Mouse (Mus musculus) embryonic facial prominence, embryonic 13.5 days (tissue): Measurements from ENCODE around the gene Eif6. TPM values are rescaled to one million over a fixed set of nuclear protein-coding genes. Genes with fewer than 3 reads are reported as not detected.

Source experiments
- polyA plus RNA-seq: library from polyadenylated mRNA; unstranded; fragments of >200 nt; fragmentation: Nextera tagmentation; extraction: Ambion mirVana; gene quantifications from 2 replicates; pipeline ENCODE4 v1.2.1, GENCODE M21; 2015

Eif6 gene
- polyA plus RNA-seq, 1 experiment from 2014 or later, result 201 TPM

Other genes starting within 250 kb of the Eif6 start
- 32.2 and 35.5 TPM in 2 replicates for gene Gss, start 234.1 kb downstream of the Eif6 start, polyA plus RNA-seq
- 0.28 and 0.55 TPM in 2 replicates for gene Myh7b, start 215.7 kb downstream of the Eif6 start, polyA plus RNA-seq
- 137 and 142 TPM in 2 replicates for gene Trpc4ap, start 134.5 kb downstream of the Eif6 start, polyA plus RNA-seq
- 27.5 and 32.5 TPM in 2 replicates for gene Edem2, start 97.5 kb downstream of the Eif6 start, polyA plus RNA-seq
- gene Gm17581, start 91.1 kb downstream of the Eif6 start, polyA plus RNA-seq, result not detected in 2 replicates
- 4.9 and 7.0 TPM in 2 replicates for gene Procr, start 75.8 kb downstream of the Eif6 start, polyA plus RNA-seq
- 0.14 and 0.32 TPM in 2 replicates for gene Mmp24, start 51.6 kb downstream of the Eif6 start, polyA plus RNA-seq
- gene BC029722, start 7.5 kb downstream of the Eif6 start, polyA plus RNA-seq, result 16.6 and 17.5 TPM in 2 replicates
- gene Fam83c, start 7.9 kb upstream of the Eif6 start, polyA plus RNA-seq, result 0.98 and 1.6 TPM in 2 replicates
- 58.6 and 67.5 TPM in 2 replicates for gene Uqcc1, start 103.4 kb upstream of the Eif6 start, polyA plus RNA-seq
- not detected in 2 replicates for gene Gm15557, start 113.8 kb upstream of the Eif6 start, polyA plus RNA-seq
- 2.7 and 2.8 TPM in 2 replicates for gene Gdf5, start 118.4 kb upstream of the Eif6 start, polyA plus RNA-seq
- gene Cep250, start 129.5 kb upstream of the Eif6 start, polyA plus RNA-seq, result 33.0 and 35.7 TPM in 2 replicates
- gene 6430550D23Rik, start 181.1 kb upstream of the Eif6 start, polyA plus RNA-seq, result 1.3 and 2.2 TPM in 2 replicates
- gene Ergic3, start 181.1 kb upstream of the Eif6 start, polyA plus RNA-seq, result 224 and 226 TPM in 2 replicates
- gene Fer1l4, start 226.0 kb upstream of the Eif6 start, polyA plus RNA-seq, result 0.08 TPM in 1 of 2 replicates, not detected in the other
- 3.5 and 4.8 TPM in 2 replicates for gene Spag4, start 238.2 kb upstream of the Eif6 start, polyA plus RNA-seq